Mouse (Mus musculus): ENCODE data around the gene Foxf1. TPM values are rescaled to one million over a fixed set of nuclear protein-coding genes. Genes with fewer than 3 reads are reported as not detected.

The Foxf1 gene
- total RNA-seq, 1 experiment from 2014 or later, result not detected

DNA sequence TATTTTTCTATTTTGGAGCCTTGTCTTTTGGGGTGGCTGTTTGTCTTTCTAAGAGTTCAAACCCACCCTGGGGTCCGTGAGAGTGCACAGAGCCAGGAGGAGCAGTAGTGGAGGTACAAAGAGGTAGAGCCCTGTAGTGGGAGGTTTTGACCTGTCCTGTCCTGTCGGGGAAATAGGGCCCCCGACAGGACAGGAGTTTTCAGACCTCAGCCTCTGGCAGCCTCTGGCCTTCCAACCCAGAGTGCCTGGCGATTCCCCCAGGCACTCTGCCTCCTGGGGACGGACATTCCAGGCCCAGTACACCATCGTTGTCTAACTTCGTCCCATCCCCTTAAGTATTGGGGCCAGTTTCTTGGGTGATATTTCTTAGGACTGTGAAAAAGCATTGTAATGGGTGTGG is 38.2 kb downstream of the Foxf1 start:
- ATAC-seq (replicated peaks in 1 of 2; ENCODE audit: insufficient read depth in 1 of 2, low FRiP score in 2 of 2, low TSS enrichment in 1 of 2, low read depth in 1 of 2, poor library complexity in 2 of 2, severe bottlenecking in 2 of 2), result no peak

DNA sequence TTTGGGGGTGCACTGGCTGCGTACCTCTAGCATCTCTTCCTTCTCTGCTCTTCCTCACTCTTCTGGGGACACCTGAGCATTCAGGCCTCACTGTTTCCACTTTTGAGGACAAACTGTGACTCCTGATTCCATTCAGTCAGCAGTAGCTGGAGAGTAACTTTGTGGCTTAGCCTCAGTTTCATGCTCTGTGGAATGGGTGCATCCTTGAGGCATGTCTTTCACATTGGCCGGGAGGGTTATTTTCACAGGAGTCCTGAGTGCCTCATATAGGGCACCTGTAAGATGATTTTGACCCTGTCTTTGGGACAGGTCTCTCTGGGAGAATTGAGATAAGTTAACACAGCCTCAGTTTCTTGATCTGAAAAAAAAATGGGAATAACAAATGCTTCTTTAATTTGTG is 38.9 kb downstream of the Foxf1 start:
- ATAC-seq (replicated peaks in 1 of 2; ENCODE audit: insufficient read depth in 1 of 2, low FRiP score in 2 of 2, low TSS enrichment in 1 of 2, low read depth in 1 of 2, poor library complexity in 2 of 2, severe bottlenecking in 2 of 2), result no peak

DNA sequence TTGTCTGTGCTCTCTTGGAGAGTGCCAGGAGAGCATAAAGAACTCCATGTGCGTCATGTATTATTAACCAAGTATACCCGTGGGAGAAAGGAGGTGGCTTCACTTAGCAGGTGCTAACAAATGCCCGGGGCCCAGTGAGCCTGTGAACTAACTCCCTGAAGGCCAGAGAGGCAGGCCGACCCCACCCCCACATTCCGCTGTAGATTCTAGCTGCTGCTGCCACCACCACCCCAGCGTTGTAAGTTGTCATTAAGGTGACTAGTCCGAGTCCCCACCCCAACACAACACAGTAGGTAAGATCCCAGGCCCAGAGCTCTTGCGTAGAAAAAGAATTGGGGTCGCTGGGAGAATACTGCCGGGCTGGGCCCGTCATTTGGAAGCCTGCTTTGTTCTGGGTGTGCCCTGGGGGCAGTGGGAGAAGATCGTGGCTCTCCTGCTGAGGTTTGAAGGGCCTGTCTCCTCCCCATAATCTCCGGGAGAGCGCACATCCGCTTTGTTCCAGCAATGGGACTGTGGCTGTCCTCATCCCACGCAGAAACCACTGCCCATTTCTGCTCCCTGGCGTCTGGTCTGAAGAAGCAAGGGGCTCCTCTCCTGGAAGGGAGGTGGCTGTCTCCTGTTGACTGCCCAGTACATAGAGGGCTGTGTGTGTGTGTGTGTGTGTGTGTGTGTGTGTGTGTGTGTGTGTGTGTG is 40.5 kb downstream of the Foxf1 start:
- ATAC-seq (replicated peaks in 1 of 2; ENCODE audit: insufficient read depth in 1 of 2, low FRiP score in 2 of 2, low TSS enrichment in 1 of 2, low read depth in 1 of 2, poor library complexity in 2 of 2, severe bottlenecking in 2 of 2), result no peak

DNA sequence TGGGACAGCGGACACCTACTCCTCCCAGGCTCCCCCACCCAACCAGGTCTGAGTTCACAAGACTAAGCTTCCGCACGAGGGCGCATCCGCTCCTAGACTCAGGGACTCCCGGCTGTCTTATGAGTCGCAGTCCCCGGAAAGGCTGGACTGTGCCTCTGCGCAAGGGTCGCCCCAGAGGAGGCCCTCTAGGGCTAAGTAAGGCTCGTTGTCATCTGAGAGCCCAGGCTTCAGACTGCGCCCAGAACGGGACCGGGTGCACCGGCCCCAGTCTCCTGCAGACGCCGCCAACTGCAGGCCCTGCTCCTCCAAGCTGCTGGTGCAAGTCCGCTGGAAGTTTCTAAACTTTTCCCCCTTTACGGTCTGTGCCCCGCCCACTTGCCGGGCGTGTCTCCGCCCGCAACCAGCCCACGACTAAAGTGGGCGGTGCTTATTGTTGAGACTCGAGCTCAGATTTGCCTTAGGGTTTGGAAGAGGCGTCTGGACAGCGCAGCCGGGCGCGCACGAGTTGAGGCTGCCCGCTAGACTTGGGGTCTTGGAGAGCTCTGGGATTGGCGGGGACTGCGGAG is 41.2 kb downstream of the Foxf1 start:
- ATAC-seq (replicated peaks in 1 of 2; ENCODE audit: insufficient read depth in 1 of 2, low FRiP score in 2 of 2, low TSS enrichment in 1 of 2, low read depth in 1 of 2, poor library complexity in 2 of 2, severe bottlenecking in 2 of 2), result peak; percentile 20 to 40; a peak in 2 of 4 replicates

DNA sequence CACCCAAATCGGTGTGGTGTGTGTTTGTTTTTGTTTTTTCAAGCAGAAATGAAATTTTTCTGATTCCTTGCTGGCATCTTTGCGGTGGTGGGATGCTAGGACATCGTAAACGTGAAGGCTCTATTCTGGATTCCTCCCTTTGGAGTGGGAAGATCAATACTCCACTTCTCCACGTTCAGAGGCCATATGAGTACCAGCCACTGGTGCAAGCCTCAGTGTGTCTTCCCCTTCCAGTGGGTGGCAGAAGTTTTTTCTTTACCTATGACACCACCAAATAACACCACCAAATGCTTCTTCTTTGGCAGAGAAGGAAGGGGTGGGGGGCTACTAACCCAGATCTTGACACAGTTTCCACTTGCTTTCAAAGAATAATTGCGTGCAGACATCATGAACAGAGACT is 42.0 kb downstream of the Foxf1 start:
- no peak for ATAC-seq (replicated peaks in 1 of 2; ENCODE audit: insufficient read depth in 1 of 2, low FRiP score in 2 of 2, low TSS enrichment in 1 of 2, low read depth in 1 of 2, poor library complexity in 2 of 2, severe bottlenecking in 2 of 2)

DNA sequence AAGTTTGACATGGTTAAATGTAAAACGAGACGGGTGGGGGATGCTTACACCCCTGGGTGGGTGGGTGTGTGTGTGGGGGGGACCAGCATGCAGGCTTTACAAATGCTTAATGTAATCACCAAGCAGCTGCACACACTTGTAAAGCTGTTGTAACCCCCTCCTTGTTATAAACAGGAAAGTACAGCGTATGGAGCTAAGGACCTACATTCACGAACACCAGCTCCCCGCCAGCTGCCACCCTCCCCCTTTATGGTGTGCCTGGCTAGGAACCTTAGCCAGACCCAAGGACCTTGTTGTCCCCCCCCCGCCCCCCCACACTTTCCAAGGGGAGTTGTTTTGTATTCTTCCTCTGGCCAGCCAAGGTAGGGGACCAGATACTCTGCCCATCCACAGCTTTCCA is 42.5 kb downstream of the Foxf1 start:
- ATAC-seq (replicated peaks in 1 of 2; ENCODE audit: insufficient read depth in 1 of 2, low FRiP score in 2 of 2, low TSS enrichment in 1 of 2, low read depth in 1 of 2, poor library complexity in 2 of 2, severe bottlenecking in 2 of 2), result no peak

DNA sequence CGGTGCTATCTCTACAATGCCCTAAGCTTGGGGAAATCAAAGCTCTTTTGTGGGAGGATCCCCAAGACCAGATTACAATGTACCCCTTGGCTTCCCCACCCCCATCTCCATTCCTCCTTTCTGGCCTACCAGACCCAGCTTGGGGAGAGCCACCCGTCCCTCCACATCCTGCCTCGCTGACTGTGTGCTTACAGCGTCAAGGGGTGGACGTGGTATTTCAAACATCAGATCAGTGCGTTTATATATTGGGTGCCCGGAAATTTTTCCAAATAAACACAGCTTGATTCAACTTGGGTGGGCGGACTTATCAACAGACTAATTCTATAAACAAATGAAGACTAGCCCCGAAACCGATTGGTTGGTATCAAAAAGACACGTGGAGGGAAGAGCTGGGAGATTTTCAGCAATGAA is 43.1 kb downstream of the Foxf1 start:
- no peak for ATAC-seq (replicated peaks in 1 of 2; ENCODE audit: insufficient read depth in 1 of 2, low FRiP score in 2 of 2, low TSS enrichment in 1 of 2, low read depth in 1 of 2, poor library complexity in 2 of 2, severe bottlenecking in 2 of 2)

DNA sequence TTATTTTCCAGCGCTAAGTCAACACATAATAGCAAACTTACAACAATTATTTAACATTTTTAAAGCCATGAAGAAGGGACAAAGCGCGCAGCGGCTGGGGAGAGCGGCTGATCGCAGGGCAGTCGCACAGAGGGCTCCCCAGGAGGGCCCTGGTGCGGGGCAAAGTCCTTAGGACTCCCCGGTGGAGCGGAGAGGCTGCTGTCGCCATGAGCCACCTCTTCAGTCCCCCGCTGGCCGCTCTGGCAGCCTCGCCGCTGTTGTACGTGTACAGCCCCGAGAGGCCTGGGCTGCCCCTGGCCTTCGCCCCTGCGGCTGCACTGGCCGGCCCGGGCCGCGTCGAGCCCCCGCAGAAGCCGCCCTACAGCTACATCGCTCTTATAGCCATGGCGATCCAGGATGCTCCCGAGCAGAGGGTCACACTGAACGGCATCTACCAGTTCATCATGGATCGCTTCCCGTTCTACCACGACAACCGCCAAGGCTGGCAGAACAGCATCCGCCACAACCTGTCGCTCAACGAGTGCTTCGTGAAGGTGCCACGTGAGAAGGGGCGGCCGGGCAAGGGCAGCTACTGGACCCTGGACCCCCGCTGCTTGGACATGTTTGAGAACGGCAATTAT is 43.7 kb downstream of the Foxf1 start, which contains the start of gene Foxl1:
Gene Foxl1 (plus strand): TSS at position 185 of the 620 bp plus-strand sequence.
- no peak for ATAC-seq (replicated peaks in 1 of 2; ENCODE audit: insufficient read depth in 1 of 2, low FRiP score in 2 of 2, low TSS enrichment in 1 of 2, low read depth in 1 of 2, poor library complexity in 2 of 2, severe bottlenecking in 2 of 2)

DNA sequence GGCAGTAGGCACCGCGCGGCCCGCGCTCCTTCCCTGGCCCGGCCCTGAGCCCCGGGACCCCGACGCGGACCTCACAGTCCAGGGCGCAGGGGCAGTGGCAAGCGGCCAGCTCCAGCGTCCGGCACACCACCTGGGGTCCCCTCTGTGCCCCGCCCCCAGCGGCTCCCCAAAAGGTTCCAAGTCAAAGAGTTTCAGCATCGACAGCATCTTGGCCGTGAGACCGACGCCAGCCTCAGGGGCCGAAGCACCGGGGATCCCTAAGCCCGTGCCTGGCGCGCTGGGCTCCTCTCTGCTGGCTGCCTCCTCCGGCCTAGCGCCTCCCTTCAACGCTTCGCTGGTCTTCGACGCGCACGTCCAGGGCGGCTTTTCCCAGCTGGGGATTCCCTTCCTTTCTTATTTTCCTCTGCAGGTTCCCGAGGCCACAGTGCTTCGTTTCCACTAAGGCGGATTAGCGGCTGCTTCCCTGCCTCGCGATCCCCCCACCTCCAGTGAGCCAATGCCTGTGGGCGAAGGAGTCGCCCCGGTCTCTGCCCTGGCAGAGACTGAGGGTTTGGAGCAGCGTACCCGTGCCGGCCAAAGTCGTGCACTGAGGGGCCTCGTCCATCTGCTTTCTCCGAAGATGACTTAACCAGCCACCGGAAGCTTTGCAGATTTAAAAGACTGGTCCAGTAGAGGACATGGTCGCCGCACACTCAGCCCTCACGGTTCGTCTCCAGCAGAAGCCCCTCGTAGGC is 44.5 kb downstream of the Foxf1 start:
- ATAC-seq (replicated peaks in 1 of 2; ENCODE audit: insufficient read depth in 1 of 2, low FRiP score in 2 of 2, low TSS enrichment in 1 of 2, low read depth in 1 of 2, poor library complexity in 2 of 2, severe bottlenecking in 2 of 2), result no peak

DNA sequence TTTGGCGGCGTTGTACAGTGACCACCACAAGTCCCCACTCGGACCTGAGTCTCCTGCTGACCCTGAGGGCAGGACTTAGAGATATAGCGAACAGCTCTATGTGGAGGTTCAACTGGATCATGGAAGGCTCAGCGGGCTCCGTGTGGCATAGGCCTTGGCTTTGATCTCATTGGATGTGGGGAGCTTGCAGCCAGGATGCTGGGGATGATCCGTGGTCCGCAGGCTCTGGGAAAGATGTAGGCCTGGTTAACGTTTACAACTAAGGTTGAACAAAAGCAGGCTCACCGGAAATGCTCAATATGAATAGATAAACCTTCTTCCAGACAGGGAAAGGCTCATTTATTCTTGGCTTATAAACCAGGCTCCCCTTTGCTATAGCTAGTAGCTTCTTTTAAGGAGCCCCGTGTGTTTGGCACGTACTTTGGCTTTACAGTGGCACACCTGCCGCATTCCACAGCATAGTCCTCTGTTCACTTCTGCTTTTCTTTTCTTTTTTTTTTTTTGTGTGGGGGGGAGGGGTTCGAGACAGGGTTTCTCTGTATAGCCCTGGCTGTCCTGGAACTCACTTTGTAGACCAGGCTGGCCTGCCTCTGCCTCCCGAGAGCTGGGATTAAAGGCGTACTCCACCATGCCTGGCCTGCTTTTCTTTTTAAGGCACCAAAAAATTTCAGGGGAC is 45.2 kb downstream of the Foxf1 start:
- no peak for ATAC-seq (replicated peaks in 1 of 2; ENCODE audit: insufficient read depth in 1 of 2, low FRiP score in 2 of 2, low TSS enrichment in 1 of 2, low read depth in 1 of 2, poor library complexity in 2 of 2, severe bottlenecking in 2 of 2)

DNA sequence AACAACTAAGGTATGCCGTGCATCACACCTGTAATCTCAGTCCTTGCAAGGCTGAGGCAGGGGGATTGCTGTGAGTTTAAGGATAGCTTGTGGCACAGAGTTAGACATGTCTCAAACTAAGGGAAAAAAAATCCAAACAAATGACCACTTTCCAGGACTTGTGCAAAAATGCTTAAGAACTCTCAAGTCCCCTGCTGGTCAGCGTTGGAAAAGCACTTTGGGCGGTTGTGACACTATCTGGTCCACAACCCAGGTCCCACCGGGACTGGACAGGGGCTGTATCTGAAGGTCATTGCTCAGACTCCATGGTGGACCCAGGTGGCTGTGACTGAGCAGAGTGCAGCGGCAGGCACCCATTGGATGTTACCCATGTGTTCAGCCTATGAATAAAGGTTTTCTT is 46.3 kb downstream of the Foxf1 start:
- ATAC-seq (replicated peaks in 1 of 2; ENCODE audit: insufficient read depth in 1 of 2, low FRiP score in 2 of 2, low TSS enrichment in 1 of 2, low read depth in 1 of 2, poor library complexity in 2 of 2, severe bottlenecking in 2 of 2), result 0 out of 4 replicates have a peak, but pooled peaks of 1 of the 2 experiments have one; percentile 25

DNA sequence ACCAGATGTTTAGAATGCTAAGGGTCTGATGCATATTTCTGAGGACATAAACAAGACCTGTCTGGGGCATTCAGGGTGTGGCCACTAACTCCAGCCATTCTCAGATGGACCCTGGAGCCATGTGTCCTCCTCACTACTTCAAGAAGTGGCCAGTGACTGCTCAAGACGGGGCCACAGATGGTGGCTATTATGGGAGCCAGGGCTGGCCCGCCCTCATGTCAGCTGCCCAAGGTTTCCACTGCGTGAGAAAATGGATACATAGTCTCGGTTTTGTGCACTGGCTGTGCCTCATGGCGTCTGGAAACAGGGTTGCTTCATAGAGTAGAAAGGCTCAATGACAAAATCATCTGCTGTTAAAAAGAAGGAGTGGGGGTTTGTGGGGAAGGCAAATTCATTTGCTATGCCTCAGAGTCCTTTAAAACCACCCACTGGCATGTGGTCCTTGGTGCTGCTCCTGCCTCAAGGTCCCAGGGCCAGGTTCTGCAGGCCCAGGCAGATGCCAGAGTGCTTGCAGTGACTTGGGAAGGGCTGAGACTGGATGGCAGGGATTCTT is 48.9 kb downstream of the Foxf1 start:
- no peak for ATAC-seq (replicated peaks in 1 of 2; ENCODE audit: insufficient read depth in 1 of 2, low FRiP score in 2 of 2, low TSS enrichment in 1 of 2, low read depth in 1 of 2, poor library complexity in 2 of 2, severe bottlenecking in 2 of 2)

DNA sequence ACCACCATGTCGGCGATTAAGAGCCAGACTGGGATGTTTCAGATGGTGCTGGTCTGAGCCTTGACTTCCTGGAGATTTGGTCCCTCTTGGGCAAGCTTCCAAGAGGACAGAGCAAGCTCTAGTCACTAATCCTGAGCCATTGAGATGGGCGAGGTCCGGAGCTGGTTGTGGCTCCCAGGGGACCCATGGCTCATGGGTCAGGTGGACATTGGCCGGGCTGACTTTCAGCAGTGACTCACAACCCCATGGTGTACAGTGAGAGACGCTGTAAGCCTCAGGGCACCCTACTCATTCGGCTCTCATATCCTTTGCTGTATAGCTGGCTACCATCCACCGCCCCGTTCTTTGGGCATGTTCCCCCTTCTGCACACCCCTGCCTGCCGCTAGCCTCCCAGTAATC is 49.9 kb downstream of the Foxf1 start:
- ATAC-seq (replicated peaks in 1 of 2; ENCODE audit: insufficient read depth in 1 of 2, low FRiP score in 2 of 2, low TSS enrichment in 1 of 2, low read depth in 1 of 2, poor library complexity in 2 of 2, severe bottlenecking in 2 of 2), result no peak

DNA sequence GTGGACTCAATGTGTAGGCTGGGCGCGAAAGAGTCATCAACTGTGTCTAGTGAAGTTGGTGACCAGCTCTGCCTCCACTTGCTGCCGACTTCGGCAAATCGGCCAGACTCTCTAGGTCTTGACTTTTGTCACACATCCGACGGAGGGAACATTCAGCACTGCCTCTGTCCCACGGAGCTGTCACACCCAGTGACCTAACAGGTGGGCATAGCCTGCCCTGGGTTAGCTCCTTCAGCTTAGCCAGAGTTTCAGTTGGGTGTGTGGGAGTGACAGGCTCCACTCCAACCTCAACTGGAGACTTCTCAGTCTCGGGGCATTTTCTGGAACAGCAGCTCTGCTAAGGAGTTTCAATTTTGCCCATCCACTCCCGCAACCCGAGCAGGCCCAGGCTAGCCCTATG is 50.3 kb downstream of the Foxf1 start:
- no peak for ATAC-seq (replicated peaks in 1 of 2; ENCODE audit: insufficient read depth in 1 of 2, low FRiP score in 2 of 2, low TSS enrichment in 1 of 2, low read depth in 1 of 2, poor library complexity in 2 of 2, severe bottlenecking in 2 of 2)

DNA sequence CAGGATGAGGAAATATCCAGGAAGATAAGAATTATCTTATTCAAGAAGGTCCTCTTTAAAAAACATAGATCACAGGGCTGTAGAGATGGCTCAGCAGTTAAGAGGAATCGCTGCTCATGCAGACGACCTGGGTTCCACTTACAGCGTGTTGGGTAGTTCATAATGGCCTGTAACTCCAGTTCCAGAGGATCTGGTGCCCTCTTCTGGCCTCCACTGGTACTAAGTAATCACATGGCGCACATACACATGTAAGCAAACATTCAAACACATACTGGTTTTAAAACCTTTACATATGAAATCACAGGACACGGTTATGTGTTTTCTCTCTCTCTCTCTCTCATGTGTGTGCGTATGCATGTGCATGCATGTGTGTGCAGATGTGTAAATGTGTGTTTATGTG is 52.7 kb downstream of the Foxf1 start:
- ATAC-seq (replicated peaks in 1 of 2; ENCODE audit: insufficient read depth in 1 of 2, low FRiP score in 2 of 2, low TSS enrichment in 1 of 2, low read depth in 1 of 2, poor library complexity in 2 of 2, severe bottlenecking in 2 of 2), result no peak
